Comparison of ENCODE assay signal across 11 mouse cellular contexts in genomic region chr11:63124316-63124715, GRCm38 (mm10). TPM values are rescaled to one million over a fixed set of nuclear protein-coding genes. Genes with fewer than 3 reads are reported as not detected.
DNase-seq lines count a peak whose midpoint lies in the region; ATAC-seq and TF ChIP-seq lines count a peak whose summit lies in the region.
"Had no signal": no experiment of that assay in that cellular context is flagged by ENCODE, and none has a peak within 500 bp of the region (broad histone marks: within the 10 kb centered on the region; RNA-seq: fewer than 3 reads in every experiment).

No protein-coding gene starts in this region.

- no peak for TF ChIP-seq POLR2A in lung, adult 2 months (IDR thresholded peaks at IDR 0.05; ENCODE audit: borderline replicate concordance, extremely low read depth, low read depth, low read length)
- TF ChIP-seq POLR2A in MEL (IDR thresholded peaks at IDR 0.05; ENCODE audit: control insufficient read depth in 1 of 2, insufficient read depth in 1 of 2, low read depth in 1 of 2, low read length in 2 of 2, poor library complexity in 1 of 2): no peak

- TF ChIP-seq CTCF in lung, embryonic 14.5 days (IDR thresholded peaks at IDR 0.05; ENCODE audit: low read depth): peak; percentile 49
- TF ChIP-seq CTCF in lung, adult 2 months (IDR thresholded peaks at IDR 0.05; ENCODE audit: insufficient read depth, low read length): no peak
- TF ChIP-seq CTCF in MEL (IDR thresholded peaks at IDR 0.05 in 2 of 3, conservative IDR thresholded peaks at IDR 0.05 in 1 of 3; ENCODE audit: control insufficient read depth in 1 of 3, insufficient read depth in 1 of 3, low read depth in 2 of 3, low read length in 3 of 3, poor library complexity in 1 of 3, severe bottlenecking in 1 of 3): no peak

- no peak overlapping the region for H3K4me3 ChIP-seq in heart, embryonic 16.5 days (ENCODE audit: low read length)
- H3K4me3 ChIP-seq in lung, embryonic 14.5 days (ENCODE audit: low read depth, low read length): no peak overlapping the region
- no peak overlapping the region for H3K4me3 ChIP-seq in lung, adult 2 months (replicated peaks; ENCODE audit: extremely low read depth, low read depth, low read length)
- no peak overlapping the region for H3K4me3 ChIP-seq in MEL (ENCODE audit: control insufficient read depth in 1 of 2, insufficient read depth in 1 of 2, low read depth in 2 of 2, low read length in 2 of 2)
- H3K4me3 ChIP-seq in limb, embryonic 10.5 days: no peak overlapping the region
- H3K4me3 ChIP-seq: embryonic facial prominence, embryonic 12.5 days had no signal

- no peak overlapping the region for H3K4me2 ChIP-seq in heart, embryonic 16.5 days (ENCODE audit: low read depth, low read length)
- no peak overlapping the region for H3K4me2 ChIP-seq in lung, embryonic 14.5 days
- H3K4me2 ChIP-seq: embryonic facial prominence, embryonic 12.5 days had no signal

- intact Hi-C loops in heart, postnatal 14 days (cut with DNase I): no loop called here

- no peak for DNase-seq in heart, postnatal 14 days
- no peak for DNase-seq in lung, embryonic 14.5 days
- no peak for DNase-seq in lung, adult 2 months
- no peak for DNase-seq in MEL (ENCODE audit: low read depth, low spot score)
- DNase-seq in limb, embryonic 10.5 days (ENCODE audit: low spot score): peak; percentile 51
- no peak for DNase-seq in urinary bladder, adult 18-20 months (ENCODE audit: low spot score in 2 of 2)
- DNase-seq: kidney, postnatal 14 days; lung, postnatal 14 days had no signal

- no peaks in the 10 kb centered on the region for H3K79me2 ChIP-seq in MEL (ENCODE audit: control insufficient read depth, insufficient read depth, low read length, poor library complexity)

- H3K9me3 ChIP-seq in heart, embryonic 16.5 days (replicated peaks; ENCODE audit: control insufficient read depth, low read length): no peaks in the 10 kb centered on the region
- no peaks in the 10 kb centered on the region for H3K9me3 ChIP-seq in lung, embryonic 14.5 days (ENCODE audit: low read depth, low read length)
- no peaks in the 10 kb centered on the region for H3K9me3 ChIP-seq in MEL (replicated peaks; ENCODE audit: insufficient read depth, low read length)
- no peaks in the 10 kb centered on the region for H3K9me3 ChIP-seq in limb, embryonic 10.5 days (replicated peaks)
- H3K9me3 ChIP-seq: embryonic facial prominence, embryonic 12.5 days had no signal

- peaks cover 14% of the 10 kb centered on the region for H3K4me1 ChIP-seq in heart, embryonic 16.5 days (ENCODE audit: control insufficient read depth, insufficient read depth, low read length)
- peaks cover 6% of the 10 kb centered on the region; the same call in 1 of the 2 replicates for H3K4me1 ChIP-seq in lung, embryonic 14.5 days (ENCODE audit: insufficient read depth)
- H3K4me1 ChIP-seq in lung, adult 2 months (ENCODE audit: control insufficient read depth, insufficient read depth, low read length): peaks cover 4% of the 10 kb centered on the region; the same call in 1 of the 2 replicates
- no peaks in the 10 kb centered on the region for H3K4me1 ChIP-seq in MEL (ENCODE audit: control insufficient read depth in 1 of 2, insufficient read depth in 2 of 2, low read length in 2 of 2)
- H3K4me1 ChIP-seq in limb, embryonic 10.5 days: peaks cover 39% of the 10 kb centered on the region

- TF ChIP-seq EP300 in MEL (IDR thresholded peaks at IDR 0.05; ENCODE audit: low read depth in 1 of 2, low read length in 2 of 2): no peak

- no peaks in the 10 kb centered on the region for H3K36me3 ChIP-seq in heart, embryonic 16.5 days (ENCODE audit: control insufficient read depth, insufficient read depth)
- no peaks in the 10 kb centered on the region for H3K36me3 ChIP-seq in lung, embryonic 14.5 days (ENCODE audit: insufficient read depth)
- no peaks in the 10 kb centered on the region for H3K36me3 ChIP-seq in MEL (ENCODE audit: control insufficient read depth in 1 of 2, insufficient read depth in 2 of 2, low read length in 2 of 2)
- no peaks in the 10 kb centered on the region for H3K36me3 ChIP-seq in limb, embryonic 10.5 days
- H3K36me3 ChIP-seq: embryonic facial prominence, embryonic 12.5 days had no signal

- no peak for TF ChIP-seq RAD21 in MEL (IDR thresholded peaks at IDR 0.05; ENCODE audit: low read depth, low read length)

- no peaks in the 10 kb centered on the region for H3K27me3 ChIP-seq in heart, embryonic 16.5 days (ENCODE audit: control insufficient read depth, insufficient read depth, low read length)
- H3K27me3 ChIP-seq in lung, embryonic 14.5 days (ENCODE audit: insufficient read depth, low read length): no peaks in the 10 kb centered on the region
- no peaks in the 10 kb centered on the region for H3K27me3 ChIP-seq in MEL (ENCODE audit: control insufficient read depth in 1 of 2, insufficient read depth in 2 of 2, low read length in 2 of 2)
- peaks cover 22% of the 10 kb centered on the region for H3K27me3 ChIP-seq in limb, embryonic 10.5 days (ENCODE audit: low read depth, poor library complexity, severe bottlenecking)

- H3K9ac ChIP-seq in heart, embryonic 16.5 days (ENCODE audit: low read length): no peak overlapping the region
- no peak overlapping the region for H3K9ac ChIP-seq in lung, embryonic 14.5 days
- H3K9ac ChIP-seq in MEL (ENCODE audit: control insufficient read depth, low read depth, low read length, poor library complexity, severe bottlenecking): no peak overlapping the region
- H3K9ac ChIP-seq: embryonic facial prominence, embryonic 12.5 days had no signal

- 0 out of 2 replicates have a peak, but pooled peaks have one; percentile 8 for ATAC-seq in heart, embryonic 16.5 days (replicated peaks; ENCODE audit: extremely low read depth, insufficient read depth, low FRiP score)
- no peak for ATAC-seq in lung, embryonic 14.5 days (ENCODE audit: insufficient read depth)
- ATAC-seq in activated CD4-positive, CD25-positive, alpha-beta regulatory T cell, adult 4 months: no peak

- 23% methylated on average over 4 of the region's 4 CpGs for WGBS in heart, embryonic 16.5 days
- WGBS in lung, embryonic 14.5 days: 10% methylated on average over 4 of the region's 4 CpGs
- 36% methylated on average over 4 of the region's 4 CpGs for WGBS in lung, adult 2 months
- WGBS in limb, embryonic 10.5 days: 1% methylated on average over 4 of the region's 4 CpGs

- H3K27ac ChIP-seq in heart, embryonic 16.5 days (ENCODE audit: low read length): no peak overlapping the region
- H3K27ac ChIP-seq in lung, embryonic 14.5 days (ENCODE audit: low read depth): no peak overlapping the region
- no peak overlapping the region for H3K27ac ChIP-seq in MEL (ENCODE audit: control insufficient read depth, low read depth, low read length)
- H3K27ac ChIP-seq in limb, embryonic 10.5 days: peak overlapping the region; percentile 73
- H3K27ac ChIP-seq: embryonic facial prominence, embryonic 12.5 days had no signal

TF ChIP-seq in MEL, 35 proteins besides CTCF, POLR2A, EP300 and RAD21:
- TF ChIP-seq SMC3 (IDR thresholded peaks at IDR 0.05; ENCODE audit: low read depth, low read length) (0 out of 2 replicates have a peak, but pooled peaks have one; percentile 8), GABPA (IDR thresholded peaks at IDR 0.05; ENCODE audit: low read depth, low read length) (no peak)

RNA-seq across cellular contexts. Expression of gene Pmp22, which starts 4.5 kb away (rescaled TPM):
- 119 and 126 TPM in 2 replicates for polyA plus RNA-seq in heart, embryonic 16.5 days (2015; fragmentation: Nextera tagmentation; extraction: Ambion mirVana)
- total RNA-seq in heart, postnatal 14 days (2021): 10 to 100 TPM; 69.8 to 80.5 TPM
- 223 and 230 TPM in 2 replicates for polyA plus RNA-seq in lung, embryonic 14.5 days (2014; fragmentation: Nextera tagmentation; extraction: Ambion mirVana)
- polyA plus RNA-seq in lung, adult 2 months (2012; rRNA removed): 384 and 556 TPM in 2 replicates
- not detected in 2 replicates for total RNA-seq in MEL (2012; rRNA removed)
- not detected for polyA plus RNA-seq in MEL (2012; ENCODE audit: insufficient read depth in 1 of 2, insufficient read length in 2 of 2, low read depth in 1 of 2, low replicate concordance in 2 of 2, missing spikeins in 1 of 2)
- 27.7 and 29.8 TPM in 2 replicates for polyA plus RNA-seq in limb, embryonic 10.5 days (2016; fragmentation: Nextera tagmentation; extraction: Ambion mirVana)
- not detected for polyA plus RNA-seq in activated CD4-positive, CD25-positive, alpha-beta regulatory T cell, adult 4 months (2017; shearing (Covaris generic))

Comparison
In these comparisons a context has a peak if more than half of its experiments do, and no peak if none do; other contexts are left out.
1. RNA of gene Pmp22, which starts 4.5 kb away (polyA plus RNA-seq): 384 to 556 TPM in lung, adult 2 months, 223 to 230 TPM in lung, embryonic 14.5 days, 119 to 126 TPM in heart, embryonic 16.5 days and 27.7 to 29.8 TPM in limb, embryonic 10.5 days; not detected in MEL and not detected in activated CD4-positive, CD25-positive, alpha-beta regulatory T cell, adult 4 months; every median in the first group is over 10 times any median in the second.